Mouse (Mus musculus): ENCODE results near the gene Cyp2r1. TPM values are rescaled to one million over a fixed set of nuclear protein-coding genes. Genes with fewer than 3 reads are reported as not detected.

Cyp2r1 gene
- polyA plus RNA-seq, 1 experiment from 2014 or later, result 1.2 TPM

Other genes starting within 250 kb of the Cyp2r1 start
- 7.7 and 9.2 TPM in 2 replicates for gene Pde3b, start 147.7 kb downstream of the Cyp2r1 start, polyA plus RNA-seq (2016; fragmentation: Nextera tagmentation; extraction: Ambion mirVana)
- gene Calca, start 73.4 kb upstream of the Cyp2r1 start, polyA plus RNA-seq (2016; fragmentation: Nextera tagmentation; extraction: Ambion mirVana), result 3.1 and 4.0 TPM in 2 replicates
- 0.27 TPM in 1 of 2 replicates, not detected in the other for gene Calcb, start 155.7 kb upstream of the Cyp2r1 start, polyA plus RNA-seq (2016; fragmentation: Nextera tagmentation; extraction: Ambion mirVana)
- gene Insc, start 180.7 kb upstream of the Cyp2r1 start, polyA plus RNA-seq (2016; fragmentation: Nextera tagmentation; extraction: Ambion mirVana), result 0.82 and 0.92 TPM in 2 replicates

Data from forebrain, embryonic 10.5 days (tissue).